12 mouse cellular contexts compared by ENCODE assay signal in the genomic region with DNA sequence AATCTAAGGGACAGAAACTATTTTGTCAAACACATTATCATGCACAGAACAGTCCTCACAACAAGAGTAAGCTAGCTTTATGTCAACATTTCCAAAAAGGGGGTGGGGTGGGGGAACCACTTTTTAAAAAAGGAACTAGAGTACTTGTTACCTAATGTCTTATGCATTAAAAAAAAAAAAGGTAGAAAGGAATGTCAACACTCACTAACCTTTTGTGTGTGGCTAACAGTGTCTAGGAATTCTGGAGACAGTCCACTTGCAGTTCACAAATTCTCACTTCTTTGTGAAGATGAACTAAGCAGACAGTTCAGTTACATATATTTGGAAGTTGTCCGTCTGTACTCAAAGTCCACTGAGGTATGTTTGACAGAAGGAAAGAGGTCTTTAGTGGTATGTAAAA. TPM values are rescaled to one million over a fixed set of nuclear protein-coding genes. Genes with fewer than 3 reads are reported as not detected.
DNase-seq lines count a peak whose midpoint lies in the region; ATAC-seq lines count a peak whose summit lies in the region.
"Had no signal": no experiment of that assay in that cellular context is flagged by ENCODE, and none has a peak within 500 bp of the region (broad histone marks: within the 10 kb centered on the region; RNA-seq: fewer than 3 reads in every experiment).

No protein-coding gene starts in this region.

- no peaks in the 10 kb centered on the region for H3K9me3 ChIP-seq in heart, embryonic 11.5 days (replicated peaks; ENCODE audit: control insufficient read depth, low read length)
- H3K9me3 ChIP-seq in liver, embryonic 11.5 days (ENCODE audit: control insufficient read depth, low read length) = no peaks in the 10 kb centered on the region
- H3K9me3 ChIP-seq in hindbrain, embryonic 14.5 days (ENCODE audit: control insufficient read depth, low read length) = no peaks in the 10 kb centered on the region
- H3K9me3 ChIP-seq in neural tube, embryonic 13.5 days = no peaks in the 10 kb centered on the region

- DNase-seq in heart, adult 11 months = no peak
- DNase-seq in liver, embryonic 11.5 days (ENCODE audit: low spot score) = no peak
- no peak for DNase-seq in liver
- no peak for DNase-seq in hindbrain, embryonic 14.5 days (ENCODE audit: low spot score)
- DNase-seq in adrenal gland, adult (ENCODE audit: inconsistent age in 2 of 2, low spot score in 1 of 2) = no peak
- DNase-seq: B cell, adult 2 months; cerebellum, adult 11-12 months; thymus, postnatal 25 days had no signal

- 0 out of 2 replicates have a peak, but pooled peaks cover 4% of the 10 kb centered on the region for H3K4me1 ChIP-seq in heart, embryonic 11.5 days (ENCODE audit: control insufficient read depth, insufficient read depth, low read length)
- no peaks in the 10 kb centered on the region for H3K4me1 ChIP-seq in liver, embryonic 11.5 days (replicated peaks; ENCODE audit: control insufficient read depth, insufficient read depth, low read length)
- no peaks in the 10 kb centered on the region for H3K4me1 ChIP-seq in hindbrain, embryonic 14.5 days (replicated peaks; ENCODE audit: control insufficient read depth, insufficient read depth, low read length)
- H3K4me1 ChIP-seq in neural tube, embryonic 13.5 days (replicated peaks) = peaks cover 13% of the 10 kb centered on the region

- 35% methylated on average over 1 of the region's 1 CpGs for WGBS in heart, embryonic 11.5 days (ENCODE audit: insufficient replicate concordance)
- WGBS in liver, embryonic 11.5 days = 59% methylated on average over 1 of the region's 1 CpGs
- 96% methylated on average over 1 of the region's 1 CpGs for WGBS in hindbrain, embryonic 14.5 days
- 48% methylated on average over 1 of the region's 1 CpGs for WGBS in neural tube, embryonic 13.5 days

- H3K4me2 ChIP-seq in heart, embryonic 11.5 days = peak overlapping the region; percentile 77
- H3K4me2 ChIP-seq in liver, embryonic 11.5 days = peak overlapping the region; percentile 92
- H3K4me2 ChIP-seq in hindbrain, embryonic 14.5 days (replicated peaks) = 0 out of 2 replicates have a peak overlapping the region, but pooled peaks have one; percentile 93
- H3K4me2 ChIP-seq in neural tube, embryonic 13.5 days = peak overlapping the region; percentile 78

- H3K4me3 ChIP-seq in heart, embryonic 11.5 days (ENCODE audit: low read depth, low read length) = no peak overlapping the region
- H3K4me3 ChIP-seq in liver, embryonic 11.5 days (ENCODE audit: low read depth, low read length) = peak overlapping the region; percentile 90
- H3K4me3 ChIP-seq in hindbrain, embryonic 14.5 days (replicated peaks; ENCODE audit: low read length) = no peak overlapping the region
- H3K4me3 ChIP-seq in neural tube, embryonic 13.5 days = no peak overlapping the region

- no peak overlapping the region for H3K9ac ChIP-seq in heart, embryonic 11.5 days (ENCODE audit: low read depth, low read length)
- no peak overlapping the region for H3K9ac ChIP-seq in liver, embryonic 11.5 days (ENCODE audit: low read depth, low read length)
- no peak overlapping the region for H3K9ac ChIP-seq in hindbrain, embryonic 14.5 days
- H3K9ac ChIP-seq in neural tube, embryonic 13.5 days = 0 out of 2 replicates have a peak overlapping the region, but pooled peaks have one; percentile 67

- no peaks in the 10 kb centered on the region for H3K36me3 ChIP-seq in heart, embryonic 11.5 days (ENCODE audit: control insufficient read depth, insufficient read depth, low read length)
- H3K36me3 ChIP-seq in liver, embryonic 11.5 days (ENCODE audit: control insufficient read depth, insufficient read depth, low read length) = no peaks in the 10 kb centered on the region
- no peaks in the 10 kb centered on the region for H3K36me3 ChIP-seq in hindbrain, embryonic 14.5 days (replicated peaks; ENCODE audit: control insufficient read depth, insufficient read depth)
- H3K36me3 ChIP-seq in neural tube, embryonic 13.5 days = no peaks in the 10 kb centered on the region

- no peak for ATAC-seq in heart, embryonic 11.5 days (replicated peaks; ENCODE audit: insufficient number of reproducible peaks, low FRiP score, low TSS enrichment)
- no peak for ATAC-seq in liver, embryonic 11.5 days (replicated peaks; ENCODE audit: low FRiP score)
- ATAC-seq in hindbrain, embryonic 14.5 days (ENCODE audit: low FRiP score) = no peak
- ATAC-seq in neural tube, embryonic 13.5 days (ENCODE audit: low read depth) = no peak
- ATAC-seq in inflammation-experienced regulatory T-cells, adult 6 months = no peak

- H3K27ac ChIP-seq in heart, embryonic 11.5 days (ENCODE audit: low read depth, low read length) = no peak overlapping the region
- no peak overlapping the region for H3K27ac ChIP-seq in liver, embryonic 11.5 days (ENCODE audit: low read depth, low read length)
- H3K27ac ChIP-seq in hindbrain, embryonic 14.5 days = no peak overlapping the region
- no peak overlapping the region for H3K27ac ChIP-seq in neural tube, embryonic 13.5 days (replicated peaks)

- no peaks in the 10 kb centered on the region for H3K27me3 ChIP-seq in heart, embryonic 11.5 days (ENCODE audit: control insufficient read depth, insufficient read depth, low read length)
- H3K27me3 ChIP-seq in liver, embryonic 11.5 days (replicated peaks; ENCODE audit: control insufficient read depth, insufficient read depth, low read length) = no peaks in the 10 kb centered on the region
- no peaks in the 10 kb centered on the region for H3K27me3 ChIP-seq in hindbrain, embryonic 14.5 days (ENCODE audit: control insufficient read depth, insufficient read depth, low read length)
- peaks cover 16% of the 10 kb centered on the region for H3K27me3 ChIP-seq in neural tube, embryonic 13.5 days

RNA-seq across cellular contexts. Expression of gene Mpp5, which starts 1.3 kb away (rescaled TPM):
- polyA plus RNA-seq in heart, embryonic 11.5 days (2014; fragmentation: Nextera tagmentation; extraction: Ambion mirVana) = 19.7 and 24.3 TPM in 2 replicates
- polyA plus RNA-seq in liver, embryonic 11.5 days (2014; fragmentation: Nextera tagmentation; extraction: Ambion mirVana) = 18.1 and 18.5 TPM in 2 replicates
- polyA plus RNA-seq in hindbrain, embryonic 14.5 days (2014; fragmentation: Nextera tagmentation; extraction: Ambion mirVana) = 15.0 TPM in 2 replicates
- polyA plus RNA-seq in neural tube, embryonic 13.5 days (2015; fragmentation: Nextera tagmentation; extraction: Ambion mirVana) = 16.5 and 18.7 TPM in 2 replicates
- polyA plus RNA-seq in inflammation-experienced regulatory T-cells, adult 6 months (2017; shearing (Covaris generic)) = 10 to 100 TPM; 10.1 to 25.8 (median 15.2) TPM

RNA-seq across cellular contexts. Expression of gene Fam71d, which starts 56.1 kb away (rescaled TPM):
- polyA plus RNA-seq in heart, embryonic 11.5 days (2014; fragmentation: Nextera tagmentation; extraction: Ambion mirVana) = not detected in 2 replicates
- polyA plus RNA-seq in liver, embryonic 11.5 days (2014; fragmentation: Nextera tagmentation; extraction: Ambion mirVana) = not detected in 2 replicates
- 0.31 and 0.64 TPM in 2 replicates for polyA plus RNA-seq in hindbrain, embryonic 14.5 days (2014; fragmentation: Nextera tagmentation; extraction: Ambion mirVana)
- polyA plus RNA-seq in neural tube, embryonic 13.5 days (2015; fragmentation: Nextera tagmentation; extraction: Ambion mirVana) = 0.36 and 0.59 TPM in 2 replicates
- not detected for polyA plus RNA-seq in inflammation-experienced regulatory T-cells, adult 6 months (2017; shearing (Covaris generic))
- polyA plus RNA-seq: spleen, adult 2 months had no signal
